Mouse (Mus musculus) stomach, postnatal 0 days (tissue): ENCODE measurements around the gene P4ha3.

Experiments used
- CTCF ChIP-seq: IDR thresholded peaks from 2 replicates; pipeline ENCODE4 v1.5.1; 2016; ENCODE audit warnings: antibody characterized with exemption, low read depth, mild to moderate bottlenecking, moderate library complexity
- EP300 ChIP-seq: optimal IDR thresholded peaks from 2 replicates; pipeline ENCODE3; 2016; ENCODE audit warnings: antibody characterized with exemption

DNA sequence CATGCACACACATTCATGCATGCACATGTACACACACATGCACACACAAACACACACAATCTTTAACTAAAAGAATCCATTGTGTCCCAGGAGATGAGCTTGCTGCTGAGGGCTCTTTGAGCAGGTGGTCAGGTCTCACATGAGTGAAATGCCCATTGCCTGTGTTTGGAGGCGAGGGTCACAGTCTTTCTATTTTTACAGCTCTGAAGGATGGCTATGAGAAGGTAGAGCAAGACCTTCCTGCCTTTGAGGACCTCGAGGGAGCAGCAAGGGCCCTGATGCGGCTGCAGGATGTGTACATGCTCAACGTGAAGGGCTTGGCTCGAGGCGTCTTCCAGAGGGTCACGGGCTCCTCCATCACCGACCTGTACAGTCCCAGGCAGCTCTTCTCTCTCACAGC is 8.2 kb downstream of the P4ha3 start:
- TF ChIP-seq CTCF (no peak), EP300 (no peak)
